Mouse (Mus musculus) ES-Bruce4 (cell line): ENCODE data around the gene Lipt2.

Experiments
- CTCF ChIP-seq: IDR thresholded peaks from one replicate; pipeline ENCODE4 v1.8.1; 2011; ENCODE audit warnings: low read depth, low read length
- EP300 ChIP-seq: IDR thresholded peaks from 2 replicates; pipeline ENCODE4 v1.6.1; 2011; ENCODE audit warnings: low read depth, low read length; ENCODE audit not compliant: insufficient read depth
- POLR2A ChIP-seq: IDR thresholded peaks from one replicate; pipeline ENCODE4 v1.8.1; 2011; ENCODE audit warnings: low read length; ENCODE audit not compliant: insufficient read depth

DNA sequence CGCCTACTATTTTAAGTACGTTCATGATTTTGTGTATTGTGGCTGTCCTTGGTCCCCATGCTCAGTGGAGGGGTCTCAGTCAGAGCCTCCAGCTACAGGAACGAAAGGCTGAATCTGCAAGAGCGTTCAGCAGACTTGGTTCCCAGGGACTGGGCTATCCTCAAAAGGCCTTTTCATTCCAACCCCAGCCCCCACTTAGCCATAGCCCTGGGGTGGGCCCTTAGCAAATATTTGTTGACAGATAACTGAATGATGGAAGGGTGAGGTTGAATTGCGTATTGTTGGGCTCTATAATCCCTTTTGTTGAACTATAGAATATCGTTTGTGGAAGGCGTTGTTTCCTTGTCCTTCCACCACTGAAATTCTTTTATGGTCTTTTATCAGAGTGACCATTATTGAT is 32.6 kb upstream of the Lipt2 start:
- TF ChIP-seq EP300 (no peak), CTCF (no peak), POLR2A (no peak)
